Mouse (Mus musculus) testis, adult 2 months (tissue): ENCODE measurements around the gene Nt5m.

Experiments
- CTCF ChIP-seq: fragments of 200-500 bp; IDR thresholded peaks from 2 replicates; pipeline ENCODE4 v1.5.1; 2012; ENCODE audit warnings: low read depth, mild to moderate bottlenecking, inconsistent platforms, low read length, moderate library complexity; ENCODE audit not compliant: control insufficient read depth, insufficient read depth, insufficient replicate concordance
- POLR2A ChIP-seq: fragments of 200-500 bp; IDR thresholded peaks from 2 replicates; pipeline ENCODE4 v1.6.1; 2012; ENCODE audit warnings: low read depth, mild to moderate bottlenecking, inconsistent platforms, low read length, moderate library complexity; ENCODE audit not compliant: control insufficient read depth

DNA sequence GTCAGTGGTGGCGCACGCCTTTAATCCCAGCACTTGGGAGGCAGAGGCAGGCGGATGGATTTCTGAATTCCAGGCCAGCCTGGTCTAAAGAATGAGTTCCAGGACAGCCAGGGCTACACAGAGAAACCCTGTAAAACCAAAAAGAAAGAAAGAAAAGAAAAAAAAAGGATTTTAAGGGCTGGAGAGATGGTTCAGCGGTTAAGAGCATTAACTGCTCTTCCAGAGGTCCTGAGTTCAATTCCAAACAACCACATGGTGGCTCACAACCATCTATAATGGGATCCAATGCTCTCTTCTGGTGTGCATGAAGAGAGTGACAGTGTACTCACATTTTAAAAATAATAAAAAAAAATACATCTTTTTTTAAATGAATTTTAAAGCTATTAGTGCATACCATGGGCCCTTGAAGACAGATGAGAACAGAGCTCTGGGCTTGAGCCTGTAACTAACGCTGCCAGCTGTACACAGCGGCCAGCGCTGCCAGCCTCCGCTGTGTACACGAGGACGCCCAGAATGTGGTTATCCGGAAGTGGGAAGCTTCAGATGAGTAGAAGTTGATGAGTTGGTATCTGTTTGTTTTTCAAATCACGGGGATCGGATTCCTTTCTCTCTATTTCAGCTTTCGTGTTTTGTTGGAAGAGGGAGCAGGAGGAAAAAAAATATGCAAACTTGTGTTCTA, 28.6 kb upstream of the Nt5m start:
- TF ChIP-seq CTCF (no peak), POLR2A (no peak)
